Mouse (Mus musculus) CD8-positive naive resting alpha-beta T cell, adult 2 months (primary cell): ENCODE measurements around the gene Syt7.

ENCODE experiments used
- DNase-seq, 2 experiments: peaks; one replicate each; pipeline ENCODE4 v3.0.0; 2022; ENCODE audit warnings: low read depth in 2 of 2, low spot score in 2 of 2

The Syt7 gene

DNA sequence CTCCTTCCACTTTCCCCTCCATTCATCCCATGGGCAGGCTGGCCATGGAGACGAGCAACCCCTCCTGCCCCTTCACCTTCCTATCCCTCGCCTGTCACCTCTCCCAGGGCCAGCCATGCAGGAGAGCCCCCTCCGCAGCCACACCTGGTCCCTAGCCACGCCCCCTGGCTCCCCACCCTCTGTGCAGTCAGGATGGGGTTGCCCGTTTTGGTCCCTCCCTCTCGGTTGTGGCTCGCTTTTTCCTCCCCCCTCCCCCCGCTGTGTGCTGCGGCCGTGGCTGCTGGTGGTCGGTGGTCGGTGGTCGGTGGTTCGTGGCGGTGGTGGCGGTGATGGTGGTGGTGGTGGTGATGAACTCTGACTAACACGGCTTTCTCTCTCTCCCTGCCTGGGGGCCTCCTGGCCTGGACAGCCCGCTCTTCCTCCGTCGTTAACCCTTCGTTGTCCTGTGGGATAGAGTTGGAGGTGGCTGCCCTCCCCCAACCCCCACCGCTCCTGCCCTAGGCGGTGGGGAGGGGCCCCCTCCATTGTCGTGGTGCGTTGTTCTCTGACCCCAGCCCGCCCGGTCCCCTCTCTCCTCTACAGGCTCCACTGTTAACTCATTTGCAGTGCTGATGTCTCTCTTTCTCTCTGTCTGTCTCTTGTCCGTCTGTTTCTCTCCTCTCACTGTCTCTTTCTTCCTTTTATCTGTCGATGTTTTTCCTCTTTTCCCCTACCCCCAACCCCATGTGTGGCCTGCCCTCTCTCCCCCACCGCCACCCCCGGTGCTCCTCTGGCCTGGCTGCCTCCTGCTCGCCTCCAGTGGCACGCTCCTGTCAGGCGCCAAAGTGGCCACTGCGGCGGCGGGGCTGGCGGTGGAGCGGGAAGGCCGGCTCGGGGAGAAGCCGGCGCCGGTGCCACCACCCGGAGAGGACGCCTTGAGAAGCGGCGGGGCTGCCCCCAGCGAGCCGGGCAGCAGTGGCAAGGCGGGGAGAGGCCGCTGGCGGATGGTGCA, 33.4 kb downstream of the Syt7 start:
- DNase-seq: no peak

- DNase-seq: no peak
Observed at GRCm38 (mm10) chr19:10424751-10425150, 35.9 kb downstream of the Syt7 start.

GRCm38 (mm10) chr19:10425484-10426270, 36.8 kb downstream of the Syt7 start:
- no peak for DNase-seq

DNA sequence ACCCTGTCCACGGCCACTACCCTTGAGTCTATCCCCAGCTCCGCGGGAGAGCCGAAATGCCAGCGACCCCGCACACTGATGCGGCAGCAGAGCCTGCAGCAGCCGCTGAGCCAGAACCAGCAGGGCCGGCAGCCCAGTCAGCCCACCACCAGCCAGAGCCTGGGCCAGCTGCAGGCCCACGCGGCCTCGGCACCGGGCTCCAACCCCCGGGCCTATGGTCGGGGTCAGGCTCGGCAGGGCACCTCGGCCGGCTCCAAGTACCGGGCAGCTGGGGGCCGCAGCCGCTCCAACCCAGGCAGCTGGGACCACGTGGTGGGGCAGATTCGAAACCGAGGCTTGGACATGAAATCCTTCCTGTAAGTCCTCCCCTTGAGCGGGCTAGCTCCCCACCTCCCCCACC, 37.4 kb downstream of the Syt7 start:
- DNase-seq: no peak

DNA sequence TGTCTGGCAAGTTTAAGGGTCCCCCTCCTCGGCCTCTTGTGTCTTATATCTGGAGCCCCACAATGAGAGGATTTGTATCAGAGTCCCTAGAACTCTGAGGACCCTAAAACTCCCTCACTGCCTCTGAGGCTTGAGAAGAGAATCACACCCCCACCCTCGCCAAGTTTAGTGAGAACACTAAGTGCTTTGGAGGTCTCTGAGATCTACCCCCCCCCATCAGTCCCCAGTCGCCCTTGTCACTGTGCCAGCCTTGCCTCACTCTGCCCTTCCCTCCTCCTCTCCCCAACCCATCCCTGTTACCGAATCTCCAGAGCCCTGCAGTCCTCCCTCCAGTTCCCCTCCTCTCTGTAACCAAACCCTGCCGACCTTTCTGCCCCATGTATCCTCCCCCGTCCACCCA, 37.9 kb downstream of the Syt7 start:
- DNase-seq: no peak

- DNase-seq: no peak
Observed at GRCm38 (mm10) chr19:10427431-10427830, 38.5 kb downstream of the Syt7 start.

DNA sequence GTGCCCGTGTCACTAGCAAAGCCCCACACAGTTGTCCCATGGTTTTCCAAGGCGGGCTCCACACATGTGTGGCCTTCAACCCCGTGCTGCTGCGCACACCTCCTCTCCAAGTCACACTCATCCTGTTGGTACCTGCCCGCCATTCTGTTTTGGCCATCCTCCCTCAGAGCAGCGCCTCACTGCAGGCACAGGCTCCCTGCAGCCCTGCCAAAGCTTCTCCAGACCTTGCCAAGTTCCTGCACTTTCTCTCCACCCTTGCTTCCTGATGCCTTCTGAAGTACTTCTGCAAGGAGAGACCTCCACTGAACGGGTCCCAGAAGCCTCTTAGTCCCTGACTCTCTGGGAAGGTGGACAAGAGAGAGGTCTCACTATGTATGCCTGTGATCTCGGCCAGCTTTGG, 40.5 kb downstream of the Syt7 start:
- DNase-seq: no peak

DNA sequence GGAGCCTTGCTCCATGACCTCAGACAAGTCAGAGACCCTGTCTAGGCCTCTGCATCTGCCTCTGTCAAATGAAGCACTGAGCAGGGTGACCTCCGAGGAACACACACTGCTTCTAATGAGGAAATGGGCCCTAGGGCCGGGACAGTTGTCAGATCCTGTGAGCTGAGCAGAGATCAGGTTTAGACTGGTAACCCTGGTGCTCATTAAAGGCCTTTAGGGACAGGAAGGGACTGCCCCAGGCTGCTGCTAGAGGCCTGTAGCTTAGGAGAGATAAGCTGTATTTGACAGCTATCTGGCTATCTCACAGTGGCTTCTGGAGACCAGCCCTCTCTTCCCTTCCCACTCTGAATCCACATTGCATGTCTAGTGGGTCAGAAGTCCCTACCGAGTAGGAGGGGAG, 42.5 kb downstream of the Syt7 start:
- DNase-seq: no peak

- no peak for DNase-seq
Observed at GRCm38 (mm10) chr19:10431841-10432240, 43.0 kb downstream of the Syt7 start.

DNA sequence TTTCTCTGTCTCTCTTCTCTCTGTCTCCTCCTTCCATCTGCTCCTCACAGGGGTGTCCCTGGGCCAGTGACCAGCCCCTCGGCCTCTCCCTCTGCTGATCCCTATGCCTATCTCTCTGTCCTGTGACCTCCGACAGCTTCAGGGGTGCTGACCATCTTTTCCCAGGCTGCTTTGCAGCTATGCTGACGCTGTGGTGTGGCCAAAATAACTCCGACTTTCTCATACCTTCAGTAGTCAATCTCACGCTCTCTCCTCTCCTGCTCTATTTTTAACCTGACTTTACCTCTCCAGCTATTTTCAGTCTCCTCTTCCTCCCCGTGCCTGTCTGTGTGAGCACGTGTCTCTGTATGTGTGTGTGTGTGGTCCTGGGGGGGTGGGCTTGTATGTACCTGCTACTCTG, 44.3 kb downstream of the Syt7 start:
- DNase-seq: no peak

- DNase-seq: no peak
Observed at GRCm38 (mm10) chr19:10433879-10434540, 45.1 kb downstream of the Syt7 start.

GRCm38 (mm10) chr19:10434927-10435326, 46.0 kb downstream of the Syt7 start:
- no peak for DNase-seq

GRCm38 (mm10) chr19:10435908-10436307, 47.0 kb downstream of the Syt7 start:
- DNase-seq: peak in 1 of 2 experiments; percentile 15

GRCm38 (mm10) chr19:10436726-10437125, 47.8 kb downstream of the Syt7 start:
- DNase-seq: no peak

DNA sequence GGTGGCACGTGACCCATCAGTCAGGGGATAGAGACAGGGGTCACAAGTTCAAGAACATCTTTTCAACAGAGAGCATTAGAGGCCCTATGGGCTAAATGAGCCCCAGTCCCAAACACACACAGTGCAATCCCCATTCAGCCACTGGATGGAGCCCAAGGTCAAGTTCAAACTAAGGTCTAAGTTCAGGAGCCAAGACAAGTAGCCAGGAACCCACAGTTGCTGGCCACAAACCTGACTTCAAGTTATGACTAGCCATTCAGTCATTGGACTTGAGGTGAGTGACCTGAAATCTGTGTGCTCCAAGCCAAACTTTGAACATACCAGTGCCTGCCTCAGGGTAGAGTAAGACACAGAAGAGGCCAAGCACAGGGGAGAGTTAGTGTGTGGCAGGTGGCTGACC, 48.6 kb downstream of the Syt7 start:
- DNase-seq: no peak

DNA sequence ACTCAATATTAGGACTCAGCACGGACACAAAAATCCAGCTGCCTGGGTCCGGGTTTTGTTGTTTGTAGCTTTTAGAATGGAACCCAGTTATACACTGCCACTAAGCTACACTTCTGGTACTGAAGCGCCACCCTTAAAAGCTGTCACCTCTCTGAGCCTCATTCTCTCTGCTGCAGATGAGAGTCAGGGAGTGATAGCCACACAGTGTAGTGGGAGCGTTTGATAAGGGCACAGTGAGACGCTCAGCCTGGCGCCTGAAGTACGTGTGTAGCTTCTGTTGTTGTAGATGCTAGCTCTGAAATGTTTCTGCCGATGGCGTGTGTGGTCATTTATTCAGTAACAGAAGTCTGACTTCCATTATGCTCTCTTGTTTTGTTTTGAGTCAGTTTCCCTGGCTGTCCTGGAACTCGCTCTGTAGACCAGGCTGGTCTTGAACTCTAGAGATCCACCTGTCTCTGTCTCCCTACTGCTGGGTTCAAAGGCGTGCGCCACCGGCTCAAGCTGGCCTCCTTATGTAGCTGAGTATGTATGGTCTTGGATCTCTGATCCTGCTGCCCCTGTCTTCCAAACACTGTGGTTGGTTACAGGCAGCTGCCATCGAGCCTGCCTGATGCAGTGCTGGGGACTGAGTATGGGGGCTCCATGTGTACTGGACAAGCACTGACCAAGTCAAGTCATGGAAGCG, 55.9 kb downstream of the Syt7 start:
- DNase-seq: no peak

- DNase-seq: no peak
Observed at GRCm38 (mm10) chr19:10448275-10448674, 59.4 kb downstream of the Syt7 start.

DNA sequence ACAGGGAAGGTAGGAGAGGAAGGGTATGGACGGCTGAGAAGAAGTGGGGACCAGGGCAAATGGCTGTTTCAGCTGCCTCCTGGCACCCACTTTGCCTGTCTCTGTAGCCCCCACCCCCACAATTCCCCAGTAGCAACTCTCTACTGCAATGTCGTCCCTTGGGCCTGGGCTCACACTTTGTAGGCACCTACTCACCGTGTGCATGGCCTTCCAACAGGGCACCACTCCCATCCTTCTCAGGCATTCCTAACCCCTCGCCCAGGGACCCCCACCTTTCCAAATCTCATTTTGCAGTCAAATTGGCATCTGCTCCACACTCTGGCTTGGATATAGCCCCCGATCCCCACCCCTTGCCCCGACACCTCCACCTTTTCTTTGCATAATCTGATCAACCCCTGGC, 60.3 kb downstream of the Syt7 start:
- no peak for DNase-seq

GRCm38 (mm10) chr19:10449708-10450107, 60.8 kb downstream of the Syt7 start:
- DNase-seq: peak; percentile 35 to 52

GRCm38 (mm10) chr19:10454718-10455436, 66.0 kb downstream of the Syt7 start:
- no peak for DNase-seq
